Mouse (Mus musculus) olfactory bulb, adult 2 months (tissue): ENCODE results near the gene B4galt5.

Source experiments
- CTCF ChIP-seq: fragments of 200-500 bp; IDR thresholded peaks from 2 replicates; pipeline ENCODE4 v1.5.1; 2012; ENCODE audit warnings: low read depth, mild to moderate bottlenecking, low read length, moderate library complexity; ENCODE audit not compliant: insufficient read depth
- POLR2A ChIP-seq: fragments of 200-500 bp; IDR thresholded peaks from 2 replicates; pipeline ENCODE4 v1.6.1; 2012; ENCODE audit warnings: mild to moderate bottlenecking, low read depth, low read length, moderate library complexity; ENCODE audit not compliant: insufficient read depth

GRCm38 (mm10) chr2:167293289-167294085 lies 55.5 kb downstream of the B4galt5 start:
- no peak for TF ChIP-seq CTCF
- TF ChIP-seq POLR2A = no peak
